Mouse (Mus musculus) fibroblast of lung, adult 2 months (primary cell): ENCODE data around the gene Hoxc6.

Experiments used
- DNase-seq: peaks from one replicate; pipeline ENCODE4 v3.0.0-alpha.2; 2011; ENCODE audit warnings: low read depth

Gene Hoxc6

GRCm38 (mm10) chr15:102967511-102968397, 30.3 kb upstream of the Hoxc6 start:
- no peak for DNase-seq

- DNase-seq, result no peak
These were observed 28.8 kb upstream of the Hoxc6 start for GRCm38 (mm10) chr15:102969296-102969695.

GRCm38 (mm10) chr15:102970740-102971139, 27.3 kb upstream of the Hoxc6 start:
- DNase-seq, result no peak

- no peak for DNase-seq
These were observed 25.8 kb upstream of the Hoxc6 start for GRCm38 (mm10) chr15:102972254-102972653.

- DNase-seq, result no peak
These were observed 25.3 kb upstream of the Hoxc6 start for GRCm38 (mm10) chr15:102972753-102973152.

GRCm38 (mm10) chr15:102975034-102975433, 23.0 kb upstream of the Hoxc6 start:
- DNase-seq, result no peak

GRCm38 (mm10) chr15:102975688-102976111, 22.4 kb upstream of the Hoxc6 start:
- no peak for DNase-seq

GRCm38 (mm10) chr15:102976171-102976570, 21.9 kb upstream of the Hoxc6 start, which contains the start of gene Hoxc9:
Gene Hoxc9 (plus strand): TSS chr15:102976439.
- DNase-seq, result no peak

- DNase-seq, result no peak
These were observed 21.2 kb upstream of the Hoxc6 start for GRCm38 (mm10) chr15:102976631-102977422.

- DNase-seq, result no peak
These were observed 20.6 kb upstream of the Hoxc6 start for GRCm38 (mm10) chr15:102977423-102977974.

- DNase-seq, result no peak
These were observed 19.2 kb upstream of the Hoxc6 start for GRCm38 (mm10) chr15:102978615-102979515.

- no peak for DNase-seq
These were observed 18.1 kb upstream of the Hoxc6 start for GRCm38 (mm10) chr15:102979936-102980335.

- no peak for DNase-seq
These were observed 17.7 kb upstream of the Hoxc6 start for GRCm38 (mm10) chr15:102980352-102980751.

- DNase-seq, result no peak
These were observed 17.1 kb upstream of the Hoxc6 start for GRCm38 (mm10) chr15:102980912-102981311.

GRCm38 (mm10) chr15:102981379-102982288, 16.4 kb upstream of the Hoxc6 start:
- DNase-seq, result no peak

- DNase-seq, result no peak
These were observed 14.3 kb upstream of the Hoxc6 start for GRCm38 (mm10) chr15:102983716-102984115.

- DNase-seq, result no peak
These were observed 13.5 kb upstream of the Hoxc6 start for GRCm38 (mm10) chr15:102984521-102984920.

GRCm38 (mm10) chr15:102984925-102985324, 13.1 kb upstream of the Hoxc6 start:
- DNase-seq, result no peak

- DNase-seq, result peak; percentile 47
These were observed 10.8 kb upstream of the Hoxc6 start for GRCm38 (mm10) chr15:102987124-102987833.

GRCm38 (mm10) chr15:102988078-102988477, 10.0 kb upstream of the Hoxc6 start:
- no peak for DNase-seq
